Mouse (Mus musculus): Measurements from ENCODE around the gene Scimp. TPM values are rescaled to one million over a fixed set of nuclear protein-coding genes. Genes with fewer than 3 reads are reported as not detected.
"Not testable (repeated sequence)": the region's sequence is repeated elsewhere in the genome, so short reads cannot be mapped to it uniquely, and the experiment has no call there.

The Scimp gene
- polyA plus RNA-seq, 1 experiment, result not detected

DNA sequence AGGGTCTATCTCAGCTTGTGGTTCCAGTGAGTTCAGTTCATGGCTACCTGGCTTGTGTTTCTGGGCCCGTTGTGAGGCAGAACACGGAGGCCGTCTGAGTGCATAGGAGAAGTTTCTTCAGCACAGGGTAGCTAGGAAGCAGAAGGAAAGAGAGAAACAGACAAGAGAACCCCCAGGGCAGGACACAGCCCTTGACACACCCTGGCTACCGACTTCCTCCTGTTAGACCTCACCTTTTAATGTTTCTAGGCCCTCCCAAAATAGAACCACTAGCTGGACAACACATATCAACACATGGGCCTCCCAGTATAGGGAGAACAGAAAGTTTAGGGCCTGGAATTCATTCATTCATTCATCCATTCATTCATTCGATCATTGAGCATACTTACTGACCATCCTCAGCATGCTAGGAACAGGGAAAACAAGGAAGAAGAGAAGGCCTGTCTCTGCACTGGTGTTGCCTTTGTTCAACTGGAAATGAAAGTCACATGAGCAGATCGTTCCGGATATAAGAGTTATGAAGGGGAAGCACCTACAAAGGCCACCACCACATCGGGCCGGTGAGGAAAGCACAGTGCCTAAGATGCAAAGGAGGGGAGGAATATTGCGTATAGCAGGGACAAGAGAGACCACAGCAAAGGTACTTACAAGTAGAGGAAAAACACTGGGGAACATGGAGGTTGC is 23.3 kb downstream of the Scimp start:
- Histone ChIP-seq H3K4me3 (ENCODE audit: insufficient read depth, low read depth, low read length) (no peak overlapping the region), H3K4me1 (ENCODE audit: control insufficient read depth, insufficient read depth, low read length) (no peaks in the 10 kb centered on the region), H3K27ac (ENCODE audit: insufficient read depth, low read depth, low read length) (no peak overlapping the region)
- 87% methylated on average over 10 of the region's 10 CpGs for WGBS
- TF ChIP-seq POLR2A (IDR thresholded peaks at IDR 0.05; ENCODE audit: insufficient read depth, low read depth, low read length), result no peak
- no peak for TF ChIP-seq CTCF (IDR thresholded peaks at IDR 0.05; ENCODE audit: insufficient read depth, low read depth, low read length)

DNA sequence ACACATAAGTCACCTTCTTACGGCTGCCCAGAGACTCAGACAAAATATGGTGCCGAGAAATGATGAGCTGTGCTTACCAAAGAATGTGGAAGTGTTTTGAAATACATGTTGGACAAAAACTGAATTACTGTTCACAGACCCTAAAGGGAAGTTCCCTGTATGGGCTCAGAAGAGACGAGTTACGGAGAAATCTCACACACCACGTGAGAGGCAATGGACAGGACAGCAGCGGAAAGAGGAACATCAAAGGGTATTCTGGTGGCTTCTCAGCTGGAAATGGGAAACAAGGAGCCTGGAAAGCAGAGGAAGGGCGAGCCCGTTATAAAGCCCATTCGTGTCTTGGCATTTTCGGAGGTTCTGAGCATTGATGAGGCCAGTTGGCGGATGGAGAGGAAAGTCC is 25.3 kb downstream of the Scimp start:
- H3K27ac ChIP-seq (ENCODE audit: insufficient read depth, low read depth, low read length), result no peak overlapping the region
- no peaks in the 10 kb centered on the region for H3K4me1 ChIP-seq (ENCODE audit: control insufficient read depth, insufficient read depth, low read length)
- 72% methylated on average over 11 of the region's 11 CpGs for WGBS
- no peak for TF ChIP-seq POLR2A (IDR thresholded peaks at IDR 0.05; ENCODE audit: insufficient read depth, low read depth, low read length)
- no peak for TF ChIP-seq CTCF (IDR thresholded peaks at IDR 0.05; ENCODE audit: insufficient read depth, low read depth, low read length)
- no peak overlapping the region for H3K4me3 ChIP-seq (ENCODE audit: insufficient read depth, low read depth, low read length)

DNA sequence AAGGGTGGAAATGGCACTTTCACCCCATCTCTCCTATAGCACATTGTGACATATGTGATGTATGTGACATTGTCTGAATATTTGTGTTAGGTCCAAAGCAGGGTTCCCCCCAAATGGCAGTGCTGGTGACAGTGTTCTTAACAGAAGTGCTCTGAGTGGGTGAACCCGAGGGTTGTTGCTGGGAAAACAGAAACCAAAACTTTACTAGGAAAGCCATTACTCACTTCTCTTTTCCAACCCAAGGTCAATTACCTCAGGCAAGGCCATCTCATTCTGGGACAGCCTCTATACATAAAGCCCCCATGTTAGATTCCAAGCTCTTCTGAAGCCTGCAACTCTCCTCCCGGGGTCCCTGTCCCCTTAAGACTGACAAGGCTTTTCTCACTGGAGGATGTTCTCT is 26.5 kb downstream of the Scimp start:
- no peaks in the 10 kb centered on the region for H3K4me1 ChIP-seq (ENCODE audit: control insufficient read depth, insufficient read depth, low read length)
- 64% methylated on average over 2 of the region's 2 CpGs for WGBS
- H3K4me3 ChIP-seq (ENCODE audit: insufficient read depth, low read depth, low read length), result no peak overlapping the region
- H3K27ac ChIP-seq (ENCODE audit: insufficient read depth, low read depth, low read length), result no peak overlapping the region
- TF ChIP-seq POLR2A (IDR thresholded peaks at IDR 0.05; ENCODE audit: insufficient read depth, low read depth, low read length) (no peak), CTCF (IDR thresholded peaks at IDR 0.05; ENCODE audit: insufficient read depth, low read depth, low read length) (no peak)

DNA sequence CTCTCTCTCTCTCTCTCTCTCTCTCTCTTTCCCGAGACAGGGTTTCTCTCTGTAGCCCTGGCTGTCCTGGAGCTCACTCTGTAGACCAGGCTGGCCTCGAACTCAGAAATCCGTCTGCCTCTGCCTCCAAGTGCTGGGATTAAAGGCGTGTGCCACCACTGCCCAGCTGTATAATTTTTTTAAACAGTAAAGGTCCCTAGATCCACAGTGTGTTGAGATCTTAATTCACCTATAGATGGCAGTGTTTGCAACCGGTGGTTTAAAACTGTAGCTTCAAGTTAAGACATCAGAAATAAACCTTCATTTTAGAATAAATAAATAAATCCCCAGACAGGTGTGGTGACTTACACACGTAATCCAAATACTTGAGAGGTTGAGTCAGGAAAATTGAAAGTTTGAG is 34.3 kb downstream of the Scimp start:
- not testable (repeated sequence) for H3K4me1 ChIP-seq (ENCODE audit: control insufficient read depth, insufficient read depth, low read length); H3K4me3 ChIP-seq (ENCODE audit: insufficient read depth, low read depth, low read length); H3K27ac ChIP-seq (ENCODE audit: insufficient read depth, low read depth, low read length)
- 22% methylated on average over 6 of the region's 6 CpGs for WGBS

DNA sequence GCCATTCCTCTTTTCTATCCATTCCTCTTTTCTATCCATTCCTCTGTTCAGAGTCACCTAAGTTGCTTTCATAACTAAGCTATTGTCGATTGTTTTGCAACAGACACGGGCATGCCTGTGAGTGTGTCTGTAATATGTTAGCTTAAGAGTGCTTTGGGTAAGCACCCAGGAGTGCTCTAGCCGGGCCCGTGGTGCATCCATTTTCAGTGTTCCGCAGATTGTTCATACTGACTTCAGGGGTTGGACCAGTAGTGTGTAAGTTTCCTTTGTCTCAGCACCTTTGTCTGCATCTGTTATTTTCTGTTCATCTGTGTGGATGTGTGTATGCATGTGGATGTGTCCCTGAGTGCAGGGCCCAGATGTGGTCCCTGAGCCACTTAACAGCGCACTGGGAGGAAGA is 34.8 kb downstream of the Scimp start:
- Histone ChIP-seq H3K4me1 (ENCODE audit: control insufficient read depth, insufficient read depth, low read length) (peaks cover 2% of the 10 kb centered on the region; the same call in 1 of the 2 replicates), H3K27ac (ENCODE audit: insufficient read depth, low read depth, low read length) (no peak overlapping the region), H3K4me3 (ENCODE audit: insufficient read depth, low read depth, low read length) (no peak overlapping the region)
- TF ChIP-seq POLR2A (IDR thresholded peaks at IDR 0.05; ENCODE audit: insufficient read depth, low read depth, low read length), result no peak
- 0 out of 2 replicates have a peak, but pooled peaks have one; percentile 12 for TF ChIP-seq CTCF (IDR thresholded peaks at IDR 0.05; ENCODE audit: insufficient read depth, low read depth, low read length)
- WGBS, result 66% methylated on average over 6 of the region's 6 CpGs

DNA sequence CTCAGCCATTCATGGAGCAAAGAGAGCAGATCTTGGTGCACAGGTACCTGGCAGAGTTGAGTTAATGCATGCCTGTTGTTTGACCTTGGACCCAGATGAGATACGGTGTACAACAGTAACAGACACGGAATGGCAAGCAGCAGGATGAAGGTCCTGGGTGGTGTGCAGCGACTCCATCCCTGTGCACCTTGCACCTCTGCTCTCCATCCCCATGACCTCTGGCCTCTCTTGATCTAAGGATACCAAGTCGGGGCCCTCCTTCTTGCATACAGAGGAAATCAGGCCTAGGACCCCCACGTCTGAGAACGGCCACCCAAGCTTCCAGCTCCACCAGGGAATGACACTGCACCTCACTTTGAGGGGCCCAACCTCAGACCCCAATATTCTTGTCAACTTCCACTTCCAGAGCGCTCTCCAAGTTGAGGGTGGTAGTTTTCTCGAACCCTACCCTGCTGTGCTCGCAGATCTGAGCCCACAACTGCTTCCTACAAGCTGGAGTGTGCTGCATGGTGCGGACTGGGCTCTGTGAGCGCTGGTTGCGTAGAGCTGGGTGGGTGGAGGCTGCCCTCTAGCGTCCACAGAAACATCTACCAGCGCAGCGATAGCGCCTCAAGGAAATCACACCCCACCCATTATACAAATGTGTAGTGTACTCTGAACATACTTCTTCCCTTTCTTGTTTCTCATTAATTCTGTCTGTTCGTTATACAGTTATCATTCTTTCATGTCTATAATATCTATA is 35.4 kb downstream of the Scimp start:
- peaks cover 2% of the 10 kb centered on the region; the same call in 1 of the 2 replicates for H3K4me1 ChIP-seq (ENCODE audit: control insufficient read depth, insufficient read depth, low read length)
- WGBS, result 27% methylated on average over 17 of the region's 17 CpGs
- no peak overlapping the region for H3K4me3 ChIP-seq (ENCODE audit: insufficient read depth, low read depth, low read length)
- H3K27ac ChIP-seq (ENCODE audit: insufficient read depth, low read depth, low read length), result no peak overlapping the region
- TF ChIP-seq CTCF (IDR thresholded peaks at IDR 0.05; ENCODE audit: insufficient read depth, low read depth, low read length) (peak; percentile 74), POLR2A (IDR thresholded peaks at IDR 0.05; ENCODE audit: insufficient read depth, low read depth, low read length) (no peak)

DNA sequence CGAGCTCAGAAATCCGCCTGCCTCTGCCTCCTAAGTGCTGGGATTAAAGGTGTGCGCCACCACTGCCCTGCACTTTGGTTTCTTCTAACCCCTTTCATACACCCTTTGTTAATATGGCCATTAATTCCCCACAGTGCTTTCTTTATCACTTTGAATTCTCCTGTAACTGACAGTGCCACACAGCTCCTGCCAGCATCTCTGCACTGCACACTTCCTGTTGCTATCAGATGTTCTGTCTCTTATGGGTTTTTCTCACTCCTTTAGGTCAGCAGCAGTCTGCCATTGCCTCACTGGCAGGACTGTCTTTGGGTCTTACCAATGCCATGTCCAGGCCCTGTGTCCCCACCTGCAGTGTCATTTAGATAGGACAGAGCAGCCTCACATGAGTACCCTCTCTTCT is 41.6 kb downstream of the Scimp start:
- WGBS, result 97% methylated on average over 3 of the region's 3 CpGs
- Histone ChIP-seq H3K27ac (ENCODE audit: insufficient read depth, low read depth, low read length) (no peak overlapping the region), H3K4me1 (ENCODE audit: control insufficient read depth, insufficient read depth, low read length) (peaks cover 3% of the 10 kb centered on the region), H3K4me3 (ENCODE audit: insufficient read depth, low read depth, low read length) (no peak overlapping the region)
- TF ChIP-seq CTCF (IDR thresholded peaks at IDR 0.05; ENCODE audit: insufficient read depth, low read depth, low read length), result no peak

DNA sequence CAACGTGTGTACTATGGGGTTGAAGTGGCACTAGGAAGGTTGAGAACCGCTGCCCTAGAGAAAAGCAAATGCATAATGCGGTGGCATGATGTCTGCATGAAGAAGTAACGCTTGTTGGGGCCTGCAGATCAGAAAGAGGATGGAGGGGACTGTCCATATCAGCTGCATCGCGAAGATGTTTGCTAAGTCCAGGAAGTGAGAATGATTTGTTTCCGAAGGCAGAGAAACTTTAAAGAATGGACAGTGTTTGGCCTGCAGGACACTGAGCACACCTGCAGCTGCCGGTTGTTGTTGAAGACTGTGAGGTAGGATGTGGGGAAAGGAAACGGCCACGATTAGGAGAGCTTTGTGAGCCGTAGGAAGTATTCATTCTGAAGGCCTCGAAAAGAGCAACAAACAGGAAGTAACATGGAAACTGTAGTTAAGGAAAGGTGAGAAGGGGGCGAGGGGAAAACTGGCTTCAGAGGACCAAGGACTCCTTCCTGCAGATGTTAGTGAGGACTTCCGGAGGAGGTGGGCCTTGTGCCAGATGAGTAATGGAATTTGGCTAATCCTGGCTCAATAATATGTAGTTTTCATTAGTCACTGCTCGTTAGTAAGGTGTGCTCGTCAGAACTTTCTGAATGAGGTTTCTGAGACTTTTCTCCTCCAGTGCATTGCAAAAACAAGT is 46.5 kb downstream of the Scimp start:
- no peak for TF ChIP-seq POLR2A (IDR thresholded peaks at IDR 0.05; ENCODE audit: insufficient read depth, low read depth, low read length)
- TF ChIP-seq CTCF (IDR thresholded peaks at IDR 0.05; ENCODE audit: insufficient read depth, low read depth, low read length), result no peak
- no peak overlapping the region for H3K4me3 ChIP-seq (ENCODE audit: insufficient read depth, low read depth, low read length)
- H3K4me1 ChIP-seq (ENCODE audit: control insufficient read depth, insufficient read depth, low read length), result peaks cover 6% of the 10 kb centered on the region
- no peak overlapping the region for H3K27ac ChIP-seq (ENCODE audit: insufficient read depth, low read depth, low read length)
- 66% methylated on average over 16 of the region's 16 CpGs for WGBS
